Mouse (Mus musculus) neural tube, embryonic 13.5 days (tissue): ENCODE measurements around the gene Ctsh. TPM values are rescaled to one million over a fixed set of nuclear protein-coding genes. Genes with fewer than 3 reads are reported as not detected.
"Not testable (repeated sequence)": the region's sequence is repeated elsewhere in the genome, so short reads cannot be mapped to it uniquely, and the experiment has no call there.

Source experiments
- ATAC-seq: fragments of 200-750 bp; cut with Nextera tagmentation; 2 replicates; pipeline ENCODE4 v1.8.0; 2017; ENCODE audit warnings: low read depth, mild to moderate bottlenecking, moderate TSS enrichment, moderate library complexity
- H3K27ac ChIP-seq: fragments of 300-500 bp; sonication (generic); replicated peaks from 2 replicates; pipeline ENCODE4 v1.5.1; 2015; ENCODE audit warnings: moderate library complexity, mild to moderate bottlenecking, inconsistent platforms
- H3K27me3 ChIP-seq: fragments of 300-500 bp; sonication (generic); 2 replicates; pipeline ENCODE4 v1.6.1; 2015; ENCODE audit warnings: mild to moderate bottlenecking, inconsistent platforms
- H3K36me3 ChIP-seq: fragments of 300-500 bp; sonication (generic); 2 replicates; pipeline ENCODE4 v1.6.1; 2015; ENCODE audit warnings: mild to moderate bottlenecking, inconsistent platforms
- H3K4me1 ChIP-seq: fragments of 300-500 bp; sonication (generic); replicated peaks from 2 replicates; pipeline ENCODE4 v1.6.1; 2015; ENCODE audit warnings: inconsistent platforms
- H3K4me2 ChIP-seq: fragments of 300-500 bp; sonication (generic); 2 replicates; pipeline ENCODE4 v1.6.1; 2015; ENCODE audit warnings: inconsistent platforms, mild to moderate bottlenecking, moderate library complexity
- H3K4me3 ChIP-seq: fragments of 300-500 bp; sonication (generic); 2 replicates; pipeline ENCODE4 v1.5.1; 2015; ENCODE audit warnings: mild to moderate bottlenecking, inconsistent platforms
- H3K9ac ChIP-seq: fragments of 300-500 bp; sonication (generic); 2 replicates; pipeline ENCODE4 v1.6.1; 2015; ENCODE audit warnings: moderate library complexity, mild to moderate bottlenecking, inconsistent platforms
- H3K9me3 ChIP-seq: fragments of 300-500 bp; sonication (generic); 2 replicates; pipeline ENCODE4 v1.6.1; 2016; ENCODE audit warnings: inconsistent platforms
- WGBS: fragments of 180-500 bp; shearing (Covaris S2); methylation state at CpG from one replicate; pipeline ENCODE4 v1.1.7; 2015; 5-methylcytosine and 5-hydroxymethylcytosine counted together
- polyA plus RNA-seq: library from polyadenylated mRNA; unstranded; fragments of >200 nt; fragmentation: Nextera tagmentation; extraction: Ambion mirVana; gene quantifications from 2 replicates; pipeline ENCODE4 v1.2.1, GENCODE M21; 2015

Gene Ctsh
- polyA plus RNA-seq, 1 experiment from 2014 or later = 34.0 TPM

DNA sequence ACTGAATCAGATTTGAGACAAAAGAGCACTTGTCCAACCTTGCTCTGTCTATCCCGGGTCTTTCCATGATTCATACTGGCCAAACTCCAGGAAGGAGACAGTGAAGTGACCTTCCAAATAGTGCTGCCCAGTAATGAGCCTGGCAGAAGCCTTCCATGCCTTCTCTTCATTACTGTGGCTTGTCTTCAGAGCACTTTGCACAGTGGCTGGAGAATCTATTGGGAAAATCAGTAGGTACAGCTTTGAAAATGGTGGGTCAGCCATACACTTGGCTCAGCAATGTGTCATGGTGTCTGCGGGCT, 6.6 kb downstream of the Ctsh start:
- Histone ChIP-seq H3K36me3 (no peaks in the 10 kb centered on the region), H3K4me2 (no peak overlapping the region), H3K4me1 (no peaks in the 10 kb centered on the region), H3K4me3 (no peak overlapping the region), H3K9ac (no peak overlapping the region), H3K27ac (no peak overlapping the region), H3K27me3 (0 out of 2 replicates have a peak, but pooled peaks cover 4% of the 10 kb centered on the region), H3K9me3 (no peaks in the 10 kb centered on the region)
- WGBS = 78% methylated on average over 2 of the region's 2 CpGs
- no peak for ATAC-seq

DNA sequence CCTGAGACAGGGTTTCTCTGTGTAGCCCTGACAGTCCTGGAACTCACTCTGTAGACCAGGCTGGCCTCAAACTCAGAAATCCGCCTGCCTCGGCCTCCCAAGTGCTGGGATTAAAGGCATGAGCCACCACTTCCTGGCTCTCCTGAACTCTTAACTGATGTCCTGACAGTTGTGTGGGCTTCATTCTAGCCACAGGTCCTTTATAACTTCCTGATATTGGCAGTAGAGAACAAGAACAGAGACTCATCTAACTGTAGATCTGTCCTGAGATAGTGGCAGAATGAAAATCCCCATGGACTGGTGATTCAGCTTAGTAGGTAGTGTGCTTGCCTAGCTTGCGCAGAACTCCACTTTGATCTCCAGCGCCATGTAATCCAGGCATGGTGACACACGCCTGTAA, 7.0 kb downstream of the Ctsh start:
- H3K9me3 ChIP-seq, H3K4me1 ChIP-seq, H3K9ac ChIP-seq, H3K27ac ChIP-seq, H3K36me3 ChIP-seq, H3K27me3 ChIP-seq, H3K4me2 ChIP-seq, ATAC-seq, H3K4me3 ChIP-seq: not testable (repeated sequence)
- 88% methylated on average over 5 of the region's 5 CpGs for WGBS

- Histone ChIP-seq H3K4me2 (no peak overlapping the region), H3K27ac (no peak overlapping the region), H3K36me3 (no peaks in the 10 kb centered on the region), H3K9ac (no peak overlapping the region), H3K9me3 (no peaks in the 10 kb centered on the region), H3K27me3 (no peaks in the 10 kb centered on the region), H3K4me3 (no peak overlapping the region), H3K4me1 (no peaks in the 10 kb centered on the region)
- no peak for ATAC-seq
- 91% methylated on average over 2 of the region's 2 CpGs for WGBS
Observed at GRCm38 (mm10) chr9:90067341-90067740, 13.4 kb downstream of the Ctsh start.

DNA sequence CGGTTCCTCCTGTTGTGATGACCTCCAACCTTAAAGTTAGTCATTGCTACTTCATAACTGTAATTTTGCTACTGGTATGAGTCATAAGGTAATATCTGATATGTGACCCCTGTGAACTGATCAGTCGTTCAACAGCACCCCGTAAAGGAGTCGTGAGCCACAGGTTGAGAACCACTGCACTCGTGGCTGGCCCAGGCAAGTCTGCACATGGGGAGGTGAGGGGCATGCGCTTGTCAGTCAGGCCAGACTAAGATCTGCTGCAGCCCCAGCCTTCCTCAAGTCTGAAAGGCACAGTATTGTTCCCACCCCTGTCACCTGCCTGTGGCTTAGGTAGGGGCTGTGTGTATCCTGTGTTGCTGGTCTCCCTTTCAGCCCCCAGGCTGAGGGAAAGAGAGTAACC, 14.8 kb downstream of the Ctsh start:
- no peak overlapping the region for H3K4me2 ChIP-seq
- H3K36me3 ChIP-seq = no peaks in the 10 kb centered on the region
- H3K27me3 ChIP-seq = no peaks in the 10 kb centered on the region
- no peaks in the 10 kb centered on the region for H3K9me3 ChIP-seq
- 90% methylated on average over 6 of the region's 6 CpGs for WGBS
- ATAC-seq = no peak
- no peak overlapping the region for H3K4me3 ChIP-seq
- H3K9ac ChIP-seq = no peak overlapping the region
- no peak overlapping the region for H3K27ac ChIP-seq
- no peaks in the 10 kb centered on the region for H3K4me1 ChIP-seq

DNA sequence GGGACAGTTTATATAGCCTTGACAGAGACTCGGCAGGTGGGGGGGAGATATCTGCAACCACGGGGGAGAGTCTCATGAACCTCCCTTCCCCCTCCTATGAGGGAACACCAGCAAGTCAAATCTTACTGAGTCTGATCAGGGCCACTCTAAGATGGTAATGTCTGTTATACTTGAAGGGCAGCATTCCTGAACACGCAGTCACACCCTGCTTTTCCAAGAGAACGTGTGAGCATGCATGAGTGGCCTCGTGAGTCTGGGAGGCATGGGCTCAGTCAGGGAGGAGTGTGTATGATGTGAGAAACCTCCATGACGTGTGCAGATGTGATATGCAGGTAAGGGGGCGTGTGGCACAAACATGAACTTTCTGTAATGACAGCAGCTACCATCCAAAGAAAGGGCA, 15.5 kb downstream of the Ctsh start:
- Histone ChIP-seq H3K4me1 (no peaks in the 10 kb centered on the region), H3K27ac (no peak overlapping the region), H3K9me3 (no peaks in the 10 kb centered on the region), H3K9ac (no peak overlapping the region), H3K36me3 (no peaks in the 10 kb centered on the region), H3K4me3 (no peak overlapping the region), H3K4me2 (no peak overlapping the region), H3K27me3 (no peaks in the 10 kb centered on the region)
- WGBS = 77% methylated on average over 7 of the region's 7 CpGs
- ATAC-seq = no peak

DNA sequence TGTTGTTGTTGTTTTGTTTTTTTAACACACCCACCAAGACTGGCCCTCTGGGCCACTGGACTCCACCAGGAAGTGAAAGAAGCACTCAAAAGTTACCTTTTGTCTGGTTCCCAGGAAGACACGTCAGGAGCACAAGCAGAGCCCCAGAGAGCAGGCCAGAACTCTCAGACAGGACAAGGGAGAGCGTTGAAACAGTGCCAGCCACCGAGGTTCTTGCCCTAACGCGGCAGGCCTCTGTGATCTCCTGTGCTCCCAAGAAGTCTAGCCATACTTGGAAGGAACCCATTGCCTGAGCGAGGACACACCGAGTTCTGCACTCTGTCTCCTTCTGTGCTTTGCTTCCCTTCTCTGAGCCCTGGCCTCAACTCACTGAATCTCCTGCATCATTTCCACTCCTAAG, 16.2 kb downstream of the Ctsh start:
- H3K9ac ChIP-seq = no peak overlapping the region
- no peaks in the 10 kb centered on the region for H3K36me3 ChIP-seq
- no peak for ATAC-seq
- no peaks in the 10 kb centered on the region for H3K27me3 ChIP-seq
- H3K9me3 ChIP-seq = no peaks in the 10 kb centered on the region
- 81% methylated on average over 7 of the region's 7 CpGs for WGBS
- H3K4me1 ChIP-seq = no peaks in the 10 kb centered on the region
- H3K27ac ChIP-seq = no peak overlapping the region
- no peak overlapping the region for H3K4me3 ChIP-seq
- H3K4me2 ChIP-seq = no peak overlapping the region

- Histone ChIP-seq H3K36me3 (no peaks in the 10 kb centered on the region), H3K27me3 (no peaks in the 10 kb centered on the region), H3K27ac (no peak overlapping the region), H3K4me1 (no peaks in the 10 kb centered on the region), H3K4me3 (no peak overlapping the region), H3K9me3 (no peaks in the 10 kb centered on the region), H3K9ac (no peak overlapping the region), H3K4me2 (no peak overlapping the region)
- 91% methylated on average over 4 of the region's 4 CpGs for whole genome bisulfite sequencing
- ATAC-seq = no peak
Observed at GRCm38 (mm10) chr9:90075336-90075735, 21.4 kb downstream of the Ctsh start.

DNA sequence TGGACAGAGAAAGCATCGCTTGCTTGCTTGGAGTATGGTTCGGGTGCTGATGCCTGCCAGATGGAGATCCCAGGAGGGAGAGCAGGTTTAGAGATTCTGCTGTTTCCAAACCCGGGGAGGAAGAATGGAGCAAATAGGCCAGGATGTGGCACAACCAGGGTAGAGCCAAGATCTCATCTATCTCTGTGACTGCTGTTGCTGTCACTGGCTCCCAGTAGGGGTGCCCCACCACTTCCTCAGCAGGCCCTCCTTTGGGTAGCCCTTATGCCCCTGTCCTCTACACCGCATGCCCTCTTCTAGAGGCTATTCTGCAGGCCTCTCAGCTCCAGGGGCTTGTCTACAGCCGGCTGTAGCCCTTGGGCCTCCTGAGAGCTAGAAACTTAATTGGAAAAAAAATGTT, 22.2 kb downstream of the Ctsh start:
- Histone ChIP-seq H3K9ac (no peak overlapping the region), H3K36me3 (no peaks in the 10 kb centered on the region), H3K27me3 (no peaks in the 10 kb centered on the region), H3K4me2 (no peak overlapping the region), H3K4me1 (no peaks in the 10 kb centered on the region), H3K27ac (no peak overlapping the region), H3K4me3 (no peak overlapping the region), H3K9me3 (no peaks in the 10 kb centered on the region)
- ATAC-seq = no peak
- WGBS = 81% methylated on average over 5 of the region's 5 CpGs

DNA sequence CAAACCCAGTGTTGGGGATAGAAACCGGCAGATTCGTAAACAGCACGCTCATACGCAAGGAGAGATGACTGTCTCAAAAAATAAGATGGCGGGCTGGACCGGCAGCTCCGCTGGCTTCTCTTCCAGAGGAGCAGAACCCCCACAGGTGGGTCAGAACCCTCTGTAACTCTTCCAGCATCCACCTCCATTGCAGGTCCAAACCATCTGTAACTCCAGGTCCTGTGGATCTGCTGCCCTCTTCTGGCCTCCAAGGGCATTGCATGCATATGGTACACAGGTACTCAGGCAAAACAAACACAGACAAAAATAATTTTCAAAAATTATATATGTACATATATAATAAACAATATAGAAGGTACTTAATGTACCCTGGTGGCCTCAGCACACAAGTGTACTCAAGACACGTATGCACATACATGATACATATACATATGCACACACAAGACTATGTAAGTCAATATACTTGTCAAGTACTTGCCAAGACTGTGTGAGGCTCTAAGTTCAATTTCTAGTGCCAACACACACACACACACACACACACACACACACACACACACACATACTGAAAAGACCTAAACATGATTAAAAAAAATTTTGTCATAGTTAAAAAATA, 23.0 kb downstream of the Ctsh start:
- Histone ChIP-seq H3K36me3 (no peaks in the 10 kb centered on the region), H3K9me3 (no peaks in the 10 kb centered on the region), H3K4me1 (no peaks in the 10 kb centered on the region), H3K9ac (no peak overlapping the region), H3K4me3 (no peak overlapping the region), H3K27ac (no peak overlapping the region), H3K4me2 (no peak overlapping the region), H3K27me3 (no peaks in the 10 kb centered on the region)
- ATAC-seq = no peak
- 55% methylated on average over 8 of the region's 8 CpGs for WGBS

- H3K9me3 ChIP-seq, H3K4me3 ChIP-seq, H3K27me3 ChIP-seq, H3K9ac ChIP-seq, H3K27ac ChIP-seq, ATAC-seq, H3K4me1 ChIP-seq, H3K4me2 ChIP-seq: not testable (repeated sequence)
- WGBS = 90% methylated on average over 6 of the region's 6 CpGs
- H3K36me3 ChIP-seq = peaks cover 20% of the 10 kb centered on the region
Observed at GRCm38 (mm10) chr9:90081961-90082360, 28.0 kb downstream of the Ctsh start.

GRCm38 (mm10) chr9:90082992-90083391, 29.0 kb downstream of the Ctsh start:
- no peak overlapping the region for H3K27ac ChIP-seq
- no peaks in the 10 kb centered on the region for H3K9me3 ChIP-seq
- H3K9ac ChIP-seq = no peak overlapping the region
- no peak overlapping the region for H3K4me2 ChIP-seq
- WGBS = 89% methylated on average over 1 of the region's 1 CpGs
- no peaks in the 10 kb centered on the region for H3K27me3 ChIP-seq
- H3K4me3 ChIP-seq = no peak overlapping the region
- H3K4me1 ChIP-seq = no peaks in the 10 kb centered on the region
- ATAC-seq = no peak
- H3K36me3 ChIP-seq = peaks cover 25% of the 10 kb centered on the region

GRCm38 (mm10) chr9:90084152-90084551, 30.2 kb downstream of the Ctsh start:
- no peak overlapping the region for H3K4me3 ChIP-seq
- no peak for ATAC-seq

GRCm38 (mm10) chr9:90084766-90085468, 31.0 kb downstream of the Ctsh start:
- Histone ChIP-seq H3K27me3 (no peaks in the 10 kb centered on the region), H3K9me3 (no peaks in the 10 kb centered on the region), H3K4me2 (no peak overlapping the region), H3K9ac (no peak overlapping the region), H3K4me1 (no peaks in the 10 kb centered on the region), H3K36me3 (peaks cover 42% of the 10 kb centered on the region), H3K27ac (no peak overlapping the region), H3K4me3 (no peak overlapping the region)
- WGBS = 94% methylated on average over 8 of the region's 8 CpGs
- ATAC-seq = no peak

More at GRCm38 (mm10) chr9:90084152-90084551, 30.2 kb downstream of the Ctsh start:
- no peaks in the 10 kb centered on the region for H3K27me3 ChIP-seq
- H3K9ac ChIP-seq = no peak overlapping the region
- no peak overlapping the region for H3K27ac ChIP-seq
- peaks cover 34% of the 10 kb centered on the region for H3K36me3 ChIP-seq
- H3K9me3 ChIP-seq = no peaks in the 10 kb centered on the region
- 88% methylated on average over 3 of the region's 3 CpGs for WGBS
- no peaks in the 10 kb centered on the region for H3K4me1 ChIP-seq
- H3K4me2 ChIP-seq = no peak overlapping the region
